Mouse (Mus musculus) MEL (cell line): ENCODE results near the gene Erp29.

ENCODE experiments used
- BHLHE40 ChIP-seq: IDR thresholded peaks from 2 replicates; pipeline ENCODE4 v1.6.1; 2012; ENCODE audit warnings: low read depth, mild to moderate bottlenecking, inconsistent platforms, low read length, improper control_type of control experiment, borderline replicate concordance
- CTCF ChIP-seq, 3 experiments: IDR thresholded peaks in 2 of 3; conservative IDR thresholded peaks in 1 of 3; 2 replicates each; pipeline ENCODE4 v1.5.1; 2011 to 2012; ENCODE audit warnings: low read length in 3 of 3, low read depth in 2 of 3, mild to moderate bottlenecking in 2 of 3, improper control_type of control experiment in 1 of 3, inconsistent platforms in 1 of 3, mixed read lengths in 1 of 3, moderate library complexity in 1 of 3; ENCODE audit not compliant: control insufficient read depth in 1 of 3, insufficient read depth in 1 of 3, poor library complexity in 1 of 3, severe bottlenecking in 1 of 3
- EP300 ChIP-seq, 2 experiments: IDR thresholded peaks; 2 replicates each; pipeline ENCODE4 v1.6.1; 2011; ENCODE audit warnings: improper control_type of control experiment in 2 of 2, low read length in 2 of 2, low read depth in 1 of 2, mild to moderate bottlenecking in 1 of 2
- JUND ChIP-seq: IDR thresholded peaks from 2 replicates; pipeline ENCODE4 v1.6.1; 2011; ENCODE audit warnings: low read depth, mild to moderate bottlenecking, improper control_type of control experiment, low read length
- MEF2A ChIP-seq: IDR thresholded peaks from 2 replicates; pipeline ENCODE4 v1.6.1; 2014; ENCODE audit warnings: low read depth, mild to moderate bottlenecking, inconsistent platforms, low read length, improper control_type of control experiment; ENCODE audit not compliant: poor library complexity, insufficient replicate concordance, severe bottlenecking; ENCODE audit errors: extremely low read depth
- POLR2AphosphoS5 ChIP-seq: IDR thresholded peaks from 2 replicates; pipeline ENCODE4 v1.6.1; 2012; ENCODE audit warnings: low read depth, borderline replicate concordance, mild to moderate bottlenecking, inconsistent platforms, low read length, moderate library complexity, mixed read lengths
- TCF12 ChIP-seq: IDR thresholded peaks from 2 replicates; pipeline ENCODE4 v1.6.1; 2014; ENCODE audit warnings: low read depth, mild to moderate bottlenecking, inconsistent platforms, low read length, improper control_type of control experiment, moderate library complexity
- ZC3H11A ChIP-seq: IDR thresholded peaks from 2 replicates; pipeline ENCODE4 v1.6.1; 2012; ENCODE audit warnings: low read depth, mild to moderate bottlenecking, inconsistent platforms, low read length, improper control_type of control experiment
- ZKSCAN1 ChIP-seq: IDR thresholded peaks from 2 replicates; pipeline ENCODE4 v1.6.1; 2012; ENCODE audit warnings: low read depth, mild to moderate bottlenecking, inconsistent platforms, low read length, improper control_type of control experiment, moderate library complexity

GRCm38 (mm10) chr5:121451203-121451602 is 1.1 kb downstream of the Erp29 start:
- TF ChIP-seq ZKSCAN1 = no peak
- peak in 1 of 2 experiments; percentile 27; a peak in 1 of 4 replicates for TF ChIP-seq EP300 (IDR thresholded peaks at IDR 0.05; ENCODE audit: low read depth in 1 of 2, low read length in 2 of 2)
- TF ChIP-seq MEF2A = no peak
- TF ChIP-seq CTCF (IDR thresholded peaks at IDR 0.05 in 2 of 3, conservative IDR thresholded peaks at IDR 0.05 in 1 of 3; ENCODE audit: control insufficient read depth in 1 of 3, insufficient read depth in 1 of 3, low read depth in 2 of 3, low read length in 3 of 3, poor library complexity in 1 of 3, severe bottlenecking in 1 of 3) = no peak
- no peak for TF ChIP-seq JUND
- TF ChIP-seq TCF12 = peak; percentile 33; the same call in 1 of the 2 replicates
- no peak for TF ChIP-seq ZC3H11A
- TF ChIP-seq POLR2AphosphoS5 = no peak
- TF ChIP-seq BHLHE40 = no peak
